Mouse (Mus musculus): Measurements from ENCODE around the gene N4bp1.

- TF ChIP-seq POLR2A (IDR thresholded peaks at IDR 0.05; ENCODE audit: low read depth, low read length) (no peak), CTCF (IDR thresholded peaks at IDR 0.05; ENCODE audit: borderline replicate concordance, insufficient read depth, low read length) (no peak)
Observed at GRCm38 (mm10) chr8:86934393-86934792, 49.3 kb upstream of the N4bp1 start.
